Mouse (Mus musculus): ENCODE data around the gene Tsg101. TPM values are rescaled to one million over a fixed set of nuclear protein-coding genes. Genes with fewer than 3 reads are reported as not detected.
"Not testable (repeated sequence)": the region's sequence is repeated elsewhere in the genome, so short reads cannot be mapped to it uniquely, and the experiment has no call there.

The Tsg101 gene
- 145 and 152 TPM in 2 replicates for polyA plus RNA-seq (2015; fragmentation: Nextera tagmentation; extraction: Ambion mirVana)

- DNase-seq (ENCODE audit: low spot score): peak; percentile 90
Measured at GRCm38 (mm10) chr7:46919551-46920176, at the start of gene Tsg101. Gene Tsg101 (minus strand): TSS chr7:46919969.

GRCm38 (mm10) chr7:46964070-46964469, 44.3 kb upstream of the Tsg101 start:
- DNase-seq (ENCODE audit: low spot score): no peak

- peak; percentile 82 for DNase-seq (ENCODE audit: low spot score)
Measured at GRCm38 (mm10) chr7:46962806-46963618, 43.2 kb upstream of the Tsg101 start.

GRCm38 (mm10) chr7:46962132-46962531, 42.4 kb upstream of the Tsg101 start:
- DNase-seq (ENCODE audit: low spot score): no peak

- no peak for DNase-seq (ENCODE audit: low spot score)
Measured at GRCm38 (mm10) chr7:46960991-46961390, 41.2 kb upstream of the Tsg101 start.

GRCm38 (mm10) chr7:46958853-46959252, 39.1 kb upstream of the Tsg101 start:
- no peak for DNase-seq (ENCODE audit: low spot score)

GRCm38 (mm10) chr7:46957831-46958691, 38.3 kb upstream of the Tsg101 start, which contains the start of gene Uevld:
Gene Uevld (minus strand): TSS chr7:46958527.
- peak; percentile 88 for DNase-seq (ENCODE audit: low spot score)

GRCm38 (mm10) chr7:46935847-46936246, 16.1 kb upstream of the Tsg101 start:
- DNase-seq (ENCODE audit: low spot score): peak; percentile 20

GRCm38 (mm10) chr7:46934788-46935187, 15.0 kb upstream of the Tsg101 start:
- DNase-seq (ENCODE audit: low spot score): no peak

GRCm38 (mm10) chr7:46931370-46931769, 11.6 kb upstream of the Tsg101 start:
- DNase-seq (ENCODE audit: low spot score): no peak

- no peak for DNase-seq (ENCODE audit: low spot score)
Measured at GRCm38 (mm10) chr7:46928291-46928690, 8.5 kb upstream of the Tsg101 start.

GRCm38 (mm10) chr7:46922075-46922474, 2.3 kb upstream of the Tsg101 start:
- DNase-seq (ENCODE audit: low spot score): no peak

- DNase-seq (ENCODE audit: low spot score): no peak
Measured at GRCm38 (mm10) chr7:46918678-46919371, 944 bp downstream of the Tsg101 start.

GRCm38 (mm10) chr7:46916376-46916775, 3.4 kb downstream of the Tsg101 start:
- no peak for DNase-seq (ENCODE audit: low spot score)

- DNase-seq (ENCODE audit: low spot score): no peak
Measured at GRCm38 (mm10) chr7:46911250-46911649, 8.5 kb downstream of the Tsg101 start.

GRCm38 (mm10) chr7:46899343-46899742, 20.4 kb downstream of the Tsg101 start:
- DNase-seq (ENCODE audit: low spot score): peak; percentile 34

GRCm38 (mm10) chr7:46895511-46895910, 24.3 kb downstream of the Tsg101 start:
- DNase-seq (ENCODE audit: low spot score): no peak

- no peak for DNase-seq (ENCODE audit: low spot score)
Measured at GRCm38 (mm10) chr7:46883304-46883703, 36.5 kb downstream of the Tsg101 start.

GRCm38 (mm10) chr7:46881941-46882340, 37.8 kb downstream of the Tsg101 start:
- DNase-seq (ENCODE audit: low spot score): not testable (repeated sequence)

GRCm38 (mm10) chr7:46880992-46881391, 38.8 kb downstream of the Tsg101 start:
- DNase-seq (ENCODE audit: low spot score): no peak

GRCm38 (mm10) chr7:46879851-46880250, 39.9 kb downstream of the Tsg101 start:
- no peak for DNase-seq (ENCODE audit: low spot score)
